Mouse (Mus musculus) stomach, postnatal 0 days (tissue): ENCODE results near the gene 9430097D07Rik.

Experiments
- CTCF ChIP-seq: IDR thresholded peaks from 2 replicates; pipeline ENCODE4 v1.5.1; 2016; ENCODE audit warnings: antibody characterized with exemption, low read depth, mild to moderate bottlenecking, moderate library complexity
- EP300 ChIP-seq: optimal IDR thresholded peaks from 2 replicates; pipeline ENCODE3; 2016; ENCODE audit warnings: antibody characterized with exemption

DNA sequence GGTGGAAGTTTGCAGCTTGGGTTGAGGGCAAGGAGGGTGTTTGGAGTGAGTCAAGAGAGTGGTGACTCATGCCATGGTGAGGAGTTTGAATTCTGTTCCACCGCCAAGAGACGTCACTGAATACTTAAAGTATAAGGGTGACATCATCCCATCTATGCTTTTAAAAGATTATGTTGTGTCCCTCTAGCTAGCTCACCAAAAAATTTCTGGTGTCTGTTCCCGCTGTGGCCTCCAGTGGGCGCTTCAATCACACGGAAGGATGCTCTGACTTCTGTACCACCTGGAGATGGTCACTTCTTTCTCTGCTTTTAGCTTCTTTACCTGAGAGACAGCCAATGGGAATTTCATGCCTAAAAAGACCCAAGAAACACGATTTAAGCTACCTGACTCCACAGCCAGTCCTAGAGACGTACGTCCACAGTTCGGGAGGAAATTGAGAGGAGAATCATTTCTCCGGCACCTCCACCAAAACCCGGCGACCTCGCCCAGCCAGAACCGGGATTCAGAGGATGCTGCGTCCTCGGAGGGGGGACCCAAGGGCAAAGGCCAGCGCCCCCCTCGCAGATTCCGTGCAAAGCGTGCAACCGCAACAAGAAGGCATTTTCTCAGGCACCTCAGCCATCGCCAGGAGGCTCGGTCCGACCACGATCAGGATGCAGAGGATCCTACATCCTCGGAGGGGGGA is 441 bp downstream of the 9430097D07Rik start:
- TF ChIP-seq CTCF (peak; percentile 83), EP300 (no peak)
